Mouse (Mus musculus): ENCODE measurements around the gene Hist2h2aa2. TPM values are rescaled to one million over a fixed set of nuclear protein-coding genes. Genes with fewer than 3 reads are reported as not detected.
A peak's percentile ranks its signal among the peaks of the same experiment; 100 is the strongest.
"Not testable (repeated sequence)": the region's sequence is repeated elsewhere in the genome, so short reads cannot be mapped to it uniquely, and the experiment has no call there.

Hist2h2aa2 gene
- polyA plus RNA-seq (2014; fragmentation: Nextera tagmentation; extraction: Ambion mirVana), result 29.2 and 49.8 TPM in 2 replicates

DNA sequence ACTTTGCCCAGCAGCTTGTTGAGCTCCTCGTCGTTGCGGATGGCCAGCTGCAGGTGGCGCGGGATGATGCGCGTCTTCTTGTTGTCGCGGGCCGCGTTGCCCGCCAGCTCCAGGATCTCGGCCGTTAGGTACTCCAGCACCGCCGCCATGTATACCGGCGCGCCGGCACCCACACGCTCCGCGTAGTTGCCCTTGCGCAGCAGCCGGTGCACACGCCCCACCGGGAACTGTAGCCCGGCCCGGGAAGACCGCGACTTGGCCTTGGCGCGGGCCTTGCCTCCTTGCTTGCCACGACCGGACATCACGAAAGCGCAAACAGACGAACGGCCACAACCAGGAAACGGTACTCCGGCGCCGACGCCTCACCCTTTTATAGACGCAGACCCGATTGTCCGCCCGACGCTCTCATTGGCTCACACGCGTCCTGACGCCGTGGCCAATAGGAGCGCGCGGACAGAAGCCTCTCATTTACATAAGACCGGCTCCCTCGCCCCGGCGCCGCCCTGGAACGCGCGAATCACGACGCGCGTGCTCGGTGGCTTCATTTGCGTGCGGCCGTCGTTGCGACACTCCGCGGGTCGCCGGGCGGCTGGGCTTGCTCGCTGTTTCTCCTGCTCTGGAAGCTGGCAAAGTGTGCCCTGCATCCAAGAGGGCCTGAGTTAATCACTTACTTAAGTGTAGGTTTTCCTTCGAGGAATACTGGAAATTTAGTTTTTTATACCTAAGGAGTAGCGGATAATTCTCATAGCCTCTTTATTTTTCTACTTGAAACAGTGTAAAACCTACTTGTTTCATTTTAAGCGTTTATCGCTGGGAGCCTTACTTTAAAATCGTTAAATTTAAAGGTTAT, at the start of gene Hist2h2aa2:
Gene Hist2h2aa2 (minus strand): TSS at position 328 of the 850 bp plus-strand sequence.
- H3K4me1 ChIP-seq (replicated peaks; ENCODE audit: control insufficient read depth, insufficient read depth, low read length); H3K9me3 ChIP-seq (ENCODE audit: control insufficient read depth, low read length); H3K36me3 ChIP-seq (ENCODE audit: control insufficient read depth, insufficient read depth, low read length); H3K27me3 ChIP-seq (ENCODE audit: control insufficient read depth, insufficient read depth, low read length): not testable (repeated sequence)
- Histone ChIP-seq H3K27ac (ENCODE audit: low read depth, low read length) (peak within 1 kb of the TSS; percentile 84), H3K9ac (ENCODE audit: low read length) (peak within 1 kb of the TSS; percentile 64), H3K4me2 (ENCODE audit: low read depth, low read length, severe bottlenecking) (peak within 1 kb of the TSS; percentile 31; the same call in 1 of the 2 replicates), H3K4me3 (ENCODE audit: low read depth, low read length) (peak within 1 kb of the TSS; percentile 21; the same call in 1 of the 2 replicates)
- ATAC-seq (replicated peaks; ENCODE audit: low FRiP score) (peak; percentile 80), DNase-seq (ENCODE audit: low spot score) (peak; percentile 87)
- WGBS, result 6% methylated on average over 24 of the region's 85 CpGs

GRCm38 (mm10) chr3:96289201-96289600, 49.1 kb upstream of the Hist2h2aa2 start:
- no peaks in the 10 kb centered on the region for H3K36me3 ChIP-seq (ENCODE audit: control insufficient read depth, insufficient read depth, low read length)
- H3K4me2 ChIP-seq (ENCODE audit: low read depth, low read length, severe bottlenecking), result no peak overlapping the region
- no peak for ATAC-seq (replicated peaks; ENCODE audit: low FRiP score)
- H3K27me3 ChIP-seq (ENCODE audit: control insufficient read depth, insufficient read depth, low read length), result no peaks in the 10 kb centered on the region
- H3K4me1 ChIP-seq (replicated peaks; ENCODE audit: control insufficient read depth, insufficient read depth, low read length), result no peaks in the 10 kb centered on the region
- no peak for DNase-seq (ENCODE audit: low spot score)
- WGBS, result 67% methylated on average over 3 of the region's 3 CpGs
- no peak overlapping the region for H3K4me3 ChIP-seq (ENCODE audit: low read depth, low read length)
- H3K9ac ChIP-seq (ENCODE audit: low read length), result no peak overlapping the region
- H3K9me3 ChIP-seq (ENCODE audit: control insufficient read depth, low read length), result no peaks in the 10 kb centered on the region
- H3K27ac ChIP-seq (ENCODE audit: low read depth, low read length), result no peak overlapping the region

- H3K27me3 ChIP-seq (ENCODE audit: control insufficient read depth, insufficient read depth, low read length); H3K36me3 ChIP-seq (ENCODE audit: control insufficient read depth, insufficient read depth, low read length); H3K4me3 ChIP-seq (ENCODE audit: low read depth, low read length); H3K4me2 ChIP-seq (ENCODE audit: low read depth, low read length, severe bottlenecking); H3K4me1 ChIP-seq (replicated peaks; ENCODE audit: control insufficient read depth, insufficient read depth, low read length); H3K9ac ChIP-seq (ENCODE audit: low read length); DNase-seq (ENCODE audit: low spot score); ATAC-seq (replicated peaks; ENCODE audit: low FRiP score); H3K9me3 ChIP-seq (ENCODE audit: control insufficient read depth, low read length); H3K27ac ChIP-seq (ENCODE audit: low read depth, low read length): not testable (repeated sequence)
- WGBS, result 83% methylated on average over 11 of the region's 11 CpGs
Observed at GRCm38 (mm10) chr3:96287334-96287733, 47.3 kb upstream of the Hist2h2aa2 start.

DNA sequence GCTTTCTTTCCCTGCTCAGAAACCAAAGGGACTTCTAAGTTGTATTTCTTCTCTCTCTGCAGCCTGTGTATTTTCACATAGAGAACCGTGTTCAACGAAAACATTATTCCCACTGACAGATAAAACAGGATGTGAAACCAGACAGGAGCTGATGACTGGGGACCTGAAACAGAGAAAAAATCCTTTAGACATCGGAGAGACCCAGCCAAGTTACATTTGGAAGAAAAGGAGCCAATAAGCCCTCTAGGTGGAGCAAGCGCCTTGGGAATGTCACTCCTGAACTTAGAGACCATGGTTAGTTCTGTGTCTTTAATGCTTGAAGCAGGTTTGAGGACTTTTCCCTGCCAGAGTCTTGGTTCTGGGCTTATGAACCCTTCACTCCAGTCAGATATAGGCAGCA, 44.4 kb upstream of the Hist2h2aa2 start:
- Histone ChIP-seq H3K9ac (ENCODE audit: low read length) (no peak overlapping the region), H3K4me3 (ENCODE audit: low read depth, low read length) (no peak overlapping the region), H3K27ac (ENCODE audit: low read depth, low read length) (no peak overlapping the region), H3K4me2 (ENCODE audit: low read depth, low read length, severe bottlenecking) (no peak overlapping the region), H3K27me3 (ENCODE audit: control insufficient read depth, insufficient read depth, low read length) (no peaks in the 10 kb centered on the region), H3K4me1 (replicated peaks; ENCODE audit: control insufficient read depth, insufficient read depth, low read length) (no peaks in the 10 kb centered on the region), H3K36me3 (ENCODE audit: control insufficient read depth, insufficient read depth, low read length) (no peaks in the 10 kb centered on the region), H3K9me3 (ENCODE audit: control insufficient read depth, low read length) (no peaks in the 10 kb centered on the region)
- DNase-seq (ENCODE audit: low spot score) (no peak), ATAC-seq (replicated peaks; ENCODE audit: low FRiP score) (no peak)
- 25% methylated on average over 4 of the region's 4 CpGs for WGBS

GRCm38 (mm10) chr3:96280660-96281059, 40.6 kb upstream of the Hist2h2aa2 start:
- WGBS, result 55% methylated on average over 6 of the region's 6 CpGs
- Histone ChIP-seq H3K9me3 (ENCODE audit: control insufficient read depth, low read length) (no peaks in the 10 kb centered on the region), H3K4me2 (ENCODE audit: low read depth, low read length, severe bottlenecking) (no peak overlapping the region), H3K4me1 (replicated peaks; ENCODE audit: control insufficient read depth, insufficient read depth, low read length) (0 out of 2 replicates have a peak, but pooled peaks cover 4% of the 10 kb centered on the region), H3K27ac (ENCODE audit: low read depth, low read length) (no peak overlapping the region), H3K36me3 (ENCODE audit: control insufficient read depth, insufficient read depth, low read length) (no peaks in the 10 kb centered on the region), H3K9ac (ENCODE audit: low read length) (no peak overlapping the region), H3K4me3 (ENCODE audit: low read depth, low read length) (no peak overlapping the region), H3K27me3 (ENCODE audit: control insufficient read depth, insufficient read depth, low read length) (0 out of 2 replicates have a peak, but pooled peaks cover 2% of the 10 kb centered on the region)
- no peak for DNase-seq (ENCODE audit: low spot score)
- ATAC-seq (replicated peaks; ENCODE audit: low FRiP score), result no peak

- H3K4me3 ChIP-seq (ENCODE audit: low read depth, low read length), result peak overlapping the region; percentile 40
- 0 out of 2 replicates have a peak, but pooled peaks cover 4% of the 10 kb centered on the region for H3K4me1 ChIP-seq (replicated peaks; ENCODE audit: control insufficient read depth, insufficient read depth, low read length)
- H3K9me3 ChIP-seq (ENCODE audit: control insufficient read depth, low read length), result no peaks in the 10 kb centered on the region
- DNase-seq (ENCODE audit: low spot score) (peak; percentile 98), ATAC-seq (replicated peaks; ENCODE audit: low FRiP score) (peak; percentile 94)
- under 1% methylated on average over 49 of the region's 49 CpGs for WGBS
- peak overlapping the region; percentile 75 for H3K4me2 ChIP-seq (ENCODE audit: low read depth, low read length, severe bottlenecking)
- peak overlapping the region; percentile 86 for H3K27ac ChIP-seq (ENCODE audit: low read depth, low read length)
- 0 out of 2 replicates have a peak, but pooled peaks cover 2% of the 10 kb centered on the region for H3K27me3 ChIP-seq (ENCODE audit: control insufficient read depth, insufficient read depth, low read length)
- H3K36me3 ChIP-seq (ENCODE audit: control insufficient read depth, insufficient read depth, low read length), result no peaks in the 10 kb centered on the region
- peak overlapping the region; percentile 69 for H3K9ac ChIP-seq (ENCODE audit: low read length)
Observed at GRCm38 (mm10) chr3:96277800-96278624, 37.9 kb upstream of the Hist2h2aa2 start.

DNA sequence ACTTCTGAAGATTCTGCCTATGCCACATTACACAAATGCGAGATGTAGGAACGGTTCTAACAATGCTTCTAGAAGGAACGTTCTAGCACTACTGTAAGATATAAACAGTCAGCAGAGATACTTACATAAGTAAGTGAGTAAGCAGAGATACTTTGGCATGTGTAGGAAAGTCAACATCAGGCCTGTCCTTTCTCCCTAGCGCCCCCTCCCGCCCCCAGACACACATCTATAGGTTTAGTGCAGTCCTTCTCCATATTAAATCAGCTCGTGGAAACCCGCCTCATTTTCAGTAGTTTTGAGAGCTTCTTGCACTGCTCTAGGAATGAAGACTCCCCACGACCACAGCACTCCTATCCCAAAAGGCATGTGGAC, 37.3 kb upstream of the Hist2h2aa2 start:
- H3K9me3 ChIP-seq (ENCODE audit: control insufficient read depth, low read length), result no peaks in the 10 kb centered on the region
- WGBS, result 15% methylated on average over 8 of the region's 8 CpGs
- H3K36me3 ChIP-seq (ENCODE audit: control insufficient read depth, insufficient read depth, low read length), result no peaks in the 10 kb centered on the region
- ATAC-seq (replicated peaks; ENCODE audit: low FRiP score), result peak; percentile 47
- DNase-seq (ENCODE audit: low spot score), result peak; percentile 76
- peak overlapping the region; percentile 40 for H3K4me3 ChIP-seq (ENCODE audit: low read depth, low read length)
- H3K27me3 ChIP-seq (ENCODE audit: control insufficient read depth, insufficient read depth, low read length), result 0 out of 2 replicates have a peak, but pooled peaks cover 2% of the 10 kb centered on the region
- 0 out of 2 replicates have a peak, but pooled peaks cover 4% of the 10 kb centered on the region for H3K4me1 ChIP-seq (replicated peaks; ENCODE audit: control insufficient read depth, insufficient read depth, low read length)
- H3K4me2 ChIP-seq (ENCODE audit: low read depth, low read length, severe bottlenecking), result peak overlapping the region; percentile 75
- peak overlapping the region; percentile 69 for H3K9ac ChIP-seq (ENCODE audit: low read length)
- no peak overlapping the region for H3K27ac ChIP-seq (ENCODE audit: low read depth, low read length)

- ATAC-seq (replicated peaks; ENCODE audit: low FRiP score) (no peak), DNase-seq (ENCODE audit: low spot score) (no peak)
- 0 out of 2 replicates have a peak, but pooled peaks cover 4% of the 10 kb centered on the region for H3K4me1 ChIP-seq (replicated peaks; ENCODE audit: control insufficient read depth, insufficient read depth, low read length)
- H3K36me3 ChIP-seq (ENCODE audit: control insufficient read depth, insufficient read depth, low read length), result no peaks in the 10 kb centered on the region
- no peak overlapping the region for H3K4me2 ChIP-seq (ENCODE audit: low read depth, low read length, severe bottlenecking)
- no peaks in the 10 kb centered on the region for H3K9me3 ChIP-seq (ENCODE audit: control insufficient read depth, low read length)
- no peak overlapping the region for H3K4me3 ChIP-seq (ENCODE audit: low read depth, low read length)
- 0 out of 2 replicates have a peak, but pooled peaks cover 2% of the 10 kb centered on the region for H3K27me3 ChIP-seq (ENCODE audit: control insufficient read depth, insufficient read depth, low read length)
- H3K27ac ChIP-seq (ENCODE audit: low read depth, low read length), result no peak overlapping the region
- H3K9ac ChIP-seq (ENCODE audit: low read length), result no peak overlapping the region
- WGBS, result 89% methylated on average over 17 of the region's 17 CpGs
Observed at GRCm38 (mm10) chr3:96273591-96274465, 33.8 kb upstream of the Hist2h2aa2 start.

All from forebrain, embryonic 11.5 days (tissue).